Mouse (Mus musculus) kidney, adult 18-20 months (tissue): Measurements from ENCODE around the gene Hcfc1.

Experiments
- DNase-seq: peaks from one replicate; pipeline ENCODE4 v3.0.0; 2021

Hcfc1 gene

GRCm38 (mm10) chrX:73966248-73967176, at the start of gene Hcfc1:
Hcfc1 (minus strand) TSS chrX:73966357.
- peak; percentile 91 for DNase-seq

- DNase-seq: no peak
These were observed 48.4 kb upstream of the Hcfc1 start for GRCm38 (mm10) chrX:74014597-74014996.

DNA sequence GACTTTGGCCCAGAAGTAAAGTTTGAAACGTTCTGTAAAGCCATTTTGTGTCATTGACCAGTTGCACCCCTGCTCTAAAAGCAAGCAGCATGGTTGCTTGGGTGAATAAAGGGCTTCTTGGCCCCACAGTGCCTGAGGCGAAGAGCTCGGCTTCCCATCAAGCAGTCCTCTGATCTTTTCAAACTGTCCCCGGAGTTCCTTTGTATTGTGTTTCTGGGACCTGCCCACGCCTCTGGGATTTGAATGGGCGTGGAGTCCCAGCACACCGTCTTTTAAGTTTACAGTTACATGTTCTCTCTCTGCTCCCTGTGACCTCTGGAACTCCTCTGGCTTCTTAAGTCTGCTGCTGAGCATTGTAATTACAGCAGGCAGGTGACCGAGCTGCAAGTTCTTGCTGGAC, 41.9 kb upstream of the Hcfc1 start:
- DNase-seq: no peak

- DNase-seq: no peak
These were observed 40.2 kb upstream of the Hcfc1 start for GRCm38 (mm10) chrX:74006401-74006800.

DNA sequence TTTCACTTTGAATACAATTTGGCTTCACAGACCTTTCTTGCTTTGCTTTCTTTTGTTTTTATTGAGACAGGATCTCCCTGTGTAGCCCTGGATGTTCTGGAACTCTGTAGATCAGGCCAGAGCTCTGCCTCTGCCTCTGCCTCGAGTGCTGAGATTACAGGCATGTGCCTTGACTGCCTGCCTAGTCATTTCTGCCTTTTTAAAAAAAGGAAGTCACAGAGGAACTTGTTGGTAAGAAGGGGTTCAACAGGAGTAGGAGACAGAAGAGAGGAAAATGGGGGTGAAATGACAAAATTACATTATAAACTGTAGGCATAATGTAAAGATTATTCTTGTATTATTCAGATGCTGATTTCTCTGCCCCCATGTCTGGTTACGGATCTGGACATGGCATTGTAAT, 37.5 kb upstream of the Hcfc1 start:
- DNase-seq: no peak

DNA sequence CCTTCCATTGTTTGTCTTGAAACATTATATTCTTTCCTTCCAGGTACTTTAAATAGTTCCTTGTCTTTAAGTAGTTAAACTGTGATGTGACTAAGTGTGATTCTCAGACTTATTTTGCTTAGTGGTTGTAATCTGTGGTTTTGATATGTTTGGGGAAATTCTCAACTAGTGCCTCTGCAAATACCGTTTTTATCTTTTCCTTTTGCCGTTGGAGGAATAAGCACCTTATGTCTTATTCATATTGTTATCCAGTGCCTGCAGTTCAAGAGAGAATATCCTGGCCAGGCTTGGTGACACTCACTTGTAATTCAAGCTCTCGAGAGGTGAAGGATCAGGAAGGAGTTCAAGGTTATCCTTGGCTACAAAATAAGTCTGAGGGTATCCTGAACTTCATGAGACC, 34.9 kb upstream of the Hcfc1 start:
- no peak for DNase-seq

DNA sequence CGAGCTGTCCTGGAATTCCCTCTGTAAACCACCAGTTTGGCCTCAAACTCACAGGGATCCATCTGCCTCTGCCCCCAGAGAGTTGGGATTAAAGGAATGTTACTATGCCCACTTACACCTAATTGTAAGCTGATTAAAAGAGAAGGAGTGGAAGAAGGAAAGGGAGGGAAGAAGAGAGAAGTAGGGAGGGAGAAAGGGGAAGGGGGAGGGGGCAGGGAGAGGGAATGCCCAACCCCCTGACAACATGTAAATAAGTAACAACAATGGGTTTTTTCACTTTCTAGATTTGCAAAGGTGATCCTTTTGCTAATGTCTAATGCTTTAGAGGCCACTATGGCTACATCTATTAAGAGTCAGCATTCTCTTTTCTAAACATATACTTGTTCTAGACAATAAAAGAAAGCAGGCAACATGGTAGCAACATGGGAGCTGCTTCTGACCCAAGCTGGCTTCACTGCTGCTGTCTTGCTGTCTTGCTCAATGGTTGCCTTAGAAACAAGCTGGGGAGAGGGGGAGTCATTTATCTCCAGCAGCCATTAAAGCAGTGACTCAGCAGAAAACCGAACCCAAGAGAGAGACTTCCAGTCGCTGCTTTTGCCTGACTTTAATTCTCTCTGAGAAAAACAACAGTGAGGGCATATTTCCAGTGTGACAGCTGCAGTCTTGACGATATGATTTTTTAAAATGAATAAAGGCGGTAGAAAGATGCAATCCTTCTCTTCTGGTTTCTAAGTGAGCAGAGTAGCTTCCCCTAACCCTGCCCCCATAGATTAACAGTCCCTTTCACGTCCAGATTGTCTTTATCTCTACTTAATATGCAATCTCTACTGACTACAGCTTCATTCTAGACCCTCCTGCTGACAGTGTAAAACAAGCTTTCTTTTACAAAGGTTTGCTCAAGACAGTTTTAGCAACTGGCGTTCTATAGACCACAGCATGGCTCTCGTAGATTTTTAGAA, 33.0 kb upstream of the Hcfc1 start:
- DNase-seq: no peak

DNA sequence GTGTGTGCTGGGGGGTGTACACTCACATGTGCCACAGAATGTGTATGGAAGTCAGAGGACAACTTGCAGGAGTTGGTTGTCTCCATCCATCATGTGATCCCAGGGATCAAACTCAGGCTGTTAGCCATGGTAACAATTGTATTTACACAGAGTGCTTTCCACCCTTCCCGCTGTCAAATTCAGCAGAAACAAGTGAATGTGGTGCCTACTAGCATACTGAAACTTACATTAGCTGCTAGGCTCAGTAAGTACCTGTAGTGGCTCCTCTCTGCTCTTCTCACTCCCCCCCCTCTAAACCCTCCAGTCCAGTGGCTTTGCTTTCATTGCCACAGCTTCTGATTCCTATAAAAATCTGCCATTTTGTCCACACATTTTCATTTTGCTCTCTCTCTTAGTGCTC, 11.6 kb upstream of the Hcfc1 start:
- no peak for DNase-seq

DNA sequence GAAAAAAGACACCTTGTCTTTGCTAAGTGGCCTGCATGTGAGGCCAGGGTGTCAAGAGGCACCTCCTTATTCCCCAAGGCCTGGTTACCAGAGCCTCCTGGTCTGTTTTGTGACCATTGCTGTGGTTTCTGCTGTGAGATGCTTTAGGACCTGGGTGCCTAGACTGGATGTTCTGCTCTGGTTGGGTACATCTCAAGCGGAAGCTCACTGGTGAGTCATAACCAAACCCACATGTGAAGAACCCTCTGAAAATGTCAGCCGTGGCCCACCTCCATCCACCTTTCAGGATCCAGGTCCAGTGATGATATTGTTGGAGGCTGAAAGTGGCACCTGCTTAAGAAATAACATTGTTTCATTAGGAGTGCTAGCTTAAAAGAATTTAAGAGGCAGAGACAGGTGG, 10.1 kb upstream of the Hcfc1 start:
- no peak for DNase-seq

DNA sequence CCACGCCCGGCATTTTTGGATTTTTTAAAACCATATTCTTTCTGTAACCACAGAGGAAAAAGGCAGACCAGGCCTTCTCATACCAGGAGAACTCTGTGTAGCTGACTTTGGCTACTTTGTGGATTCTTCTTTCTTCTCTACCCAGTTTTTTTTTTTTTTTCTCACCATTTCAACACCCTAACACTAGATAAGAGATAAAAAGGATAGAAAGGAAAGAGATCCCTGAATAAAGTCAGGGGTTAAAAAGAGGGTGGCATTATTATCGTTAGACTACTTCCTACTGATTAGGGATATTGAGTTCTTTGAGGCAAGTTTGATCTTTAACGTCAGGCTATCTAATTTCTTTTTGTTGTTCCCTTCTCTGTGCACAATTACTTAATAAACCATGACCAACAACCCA, 6.6 kb upstream of the Hcfc1 start:
- DNase-seq: no peak

- no peak for DNase-seq
These were observed 4.6 kb upstream of the Hcfc1 start for GRCm38 (mm10) chrX:73970781-73971180.

GRCm38 (mm10) chrX:73969729-73970128, 3.6 kb upstream of the Hcfc1 start:
- DNase-seq: no peak

- DNase-seq: no peak
These were observed 3.0 kb upstream of the Hcfc1 start for GRCm38 (mm10) chrX:73969167-73969566.

GRCm38 (mm10) chrX:73967177-73968075, 1.3 kb upstream of the Hcfc1 start:
- DNase-seq: peak; percentile 93

DNA sequence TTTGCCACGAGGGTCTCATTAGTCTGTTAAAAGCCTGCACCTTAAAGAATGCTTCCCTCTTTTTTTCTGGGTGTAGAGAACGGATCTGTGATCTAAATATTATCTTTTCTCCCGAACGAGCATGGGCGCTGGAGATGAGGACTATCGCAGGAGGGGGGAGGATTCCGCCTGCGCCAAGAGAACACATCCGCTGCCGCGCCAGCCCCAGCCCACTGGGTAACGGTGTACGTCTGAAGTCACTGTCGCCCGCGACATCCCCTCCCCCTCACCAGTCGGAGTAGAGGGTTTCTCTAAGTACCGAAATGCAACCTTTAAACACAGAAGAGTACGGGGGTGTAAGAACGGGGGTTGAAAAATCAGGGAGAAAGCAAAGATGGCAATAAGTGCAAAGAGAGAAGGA, 850 bp downstream of the Hcfc1 start:
- DNase-seq: peak; percentile 34

- DNase-seq: peak; percentile 25
These were observed 1.8 kb downstream of the Hcfc1 start for GRCm38 (mm10) chrX:73964363-73964762.

DNA sequence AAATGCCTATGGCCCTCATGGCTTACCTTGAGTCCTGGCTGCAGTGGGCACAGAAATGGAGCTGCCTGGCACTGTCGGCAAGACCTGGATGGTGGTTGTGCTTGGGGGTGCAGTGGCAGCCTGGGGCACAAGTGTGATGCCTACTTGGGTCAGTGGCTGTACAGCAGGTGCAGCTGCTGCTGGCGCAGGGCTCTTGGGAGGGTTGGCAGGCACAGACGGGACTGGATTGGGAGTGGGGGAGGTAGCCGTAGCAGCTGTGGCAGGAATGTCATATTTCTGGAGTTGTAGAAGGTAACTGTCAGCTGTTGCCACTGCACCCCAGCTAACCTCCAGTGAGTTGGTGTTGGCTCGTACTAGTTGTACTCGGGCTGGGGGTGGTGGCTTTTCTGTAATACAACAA, 11.2 kb downstream of the Hcfc1 start:
- DNase-seq: no peak

- DNase-seq: no peak
These were observed 13.6 kb downstream of the Hcfc1 start for GRCm38 (mm10) chrX:73952603-73953002.

DNA sequence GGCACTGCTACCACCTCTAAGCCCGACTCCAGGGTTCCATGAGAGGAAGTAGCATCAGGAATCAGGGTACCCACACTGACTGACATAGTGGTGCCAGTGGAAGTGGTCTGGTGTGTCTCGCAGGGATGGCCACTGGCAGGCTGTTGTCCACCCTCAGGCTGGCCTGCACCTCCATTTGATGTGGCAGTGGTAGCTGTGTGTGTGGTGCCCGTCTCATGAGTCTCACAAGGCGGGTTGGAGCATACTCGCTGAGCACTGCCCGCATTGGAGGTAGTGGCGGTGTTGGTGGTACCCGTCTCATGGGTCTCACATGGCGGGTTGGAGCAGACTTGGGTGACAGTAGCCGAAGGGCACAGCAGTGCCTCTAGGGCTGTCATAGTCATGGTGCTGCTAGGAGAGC, 16.8 kb downstream of the Hcfc1 start:
- no peak for DNase-seq

GRCm38 (mm10) chrX:73948647-73949046, 17.5 kb downstream of the Hcfc1 start:
- DNase-seq: peak; percentile 69

- DNase-seq: no peak
These were observed 19.3 kb downstream of the Hcfc1 start for GRCm38 (mm10) chrX:73946896-73947295.

DNA sequence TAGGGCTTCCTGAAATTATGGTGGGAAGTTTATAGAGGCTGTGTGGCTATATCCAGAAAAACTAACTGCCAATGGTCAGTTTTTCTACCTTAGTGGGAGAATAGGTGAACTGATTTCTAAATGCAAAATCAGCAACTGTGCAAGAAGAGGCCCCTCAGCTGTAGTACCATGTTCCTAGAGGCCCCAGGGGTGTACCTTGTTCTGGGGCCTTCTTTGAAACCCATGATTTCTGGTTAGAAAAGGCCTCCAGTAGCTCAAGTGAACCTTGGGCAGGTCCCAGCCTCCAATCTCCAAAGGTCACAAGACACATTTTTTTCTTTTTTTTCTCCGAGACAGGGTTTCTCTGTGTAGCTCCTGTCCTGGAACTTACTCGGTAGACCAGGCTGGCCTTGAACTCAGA, 23.9 kb downstream of the Hcfc1 start:
- DNase-seq: no peak

GRCm38 (mm10) chrX:73941860-73942259, 24.3 kb downstream of the Hcfc1 start:
- DNase-seq: no peak
